In genomic region chr4:141543593-141543992, GRCm38 (mm10) we compare ENCODE assay signal across 16 mouse cellular contexts.
"Had no signal": no experiment of that assay in that cellular context is flagged by ENCODE, and none has a peak within 500 bp of the region (broad histone marks: within the 10 kb centered on the region; RNA-seq: fewer than 3 reads in every experiment).

No protein-coding gene starts in this region.

- H3K9ac ChIP-seq: neural tube, embryonic 12.5 days; neural tube, embryonic 13.5 days; neural tube, embryonic 15.5 days; stomach, embryonic 15.5 days had no signal

- H3K27me3 ChIP-seq: neural tube, embryonic 12.5 days; neural tube, embryonic 13.5 days; neural tube, embryonic 15.5 days; stomach, embryonic 15.5 days had no signal

- H3K27ac ChIP-seq: neural tube, embryonic 12.5 days; neural tube, embryonic 13.5 days; stomach, embryonic 15.5 days had no signal

- H3K4me3 ChIP-seq: neural tube, embryonic 12.5 days; neural tube, embryonic 13.5 days; neural tube, embryonic 15.5 days; stomach, embryonic 15.5 days had no signal

- H3K9me3 ChIP-seq: neural tube, embryonic 12.5 days; neural tube, embryonic 13.5 days; neural tube, embryonic 15.5 days; stomach, embryonic 15.5 days had no signal

- DNase-seq: retina, postnatal 1 day; right cerebral cortex, adult 18-20 months; right cerebral cortex, postnatal 14 days; right cerebral cortex, postnatal 25 days; right cerebral cortex, postnatal 4 days; spleen, adult 18-20 months; thymus, adult 18-20 months; thymus, adult 2 months; thymus, postnatal 14 days; thymus, postnatal 25 days; thymus, postnatal 36 days; thymus, postnatal 4 days had no signal

- H3K36me3 ChIP-seq: neural tube, embryonic 12.5 days; neural tube, embryonic 13.5 days; neural tube, embryonic 15.5 days; stomach, embryonic 15.5 days had no signal
